ENCODE assay signal across 8 mouse cellular contexts in the genomic region with DNA sequence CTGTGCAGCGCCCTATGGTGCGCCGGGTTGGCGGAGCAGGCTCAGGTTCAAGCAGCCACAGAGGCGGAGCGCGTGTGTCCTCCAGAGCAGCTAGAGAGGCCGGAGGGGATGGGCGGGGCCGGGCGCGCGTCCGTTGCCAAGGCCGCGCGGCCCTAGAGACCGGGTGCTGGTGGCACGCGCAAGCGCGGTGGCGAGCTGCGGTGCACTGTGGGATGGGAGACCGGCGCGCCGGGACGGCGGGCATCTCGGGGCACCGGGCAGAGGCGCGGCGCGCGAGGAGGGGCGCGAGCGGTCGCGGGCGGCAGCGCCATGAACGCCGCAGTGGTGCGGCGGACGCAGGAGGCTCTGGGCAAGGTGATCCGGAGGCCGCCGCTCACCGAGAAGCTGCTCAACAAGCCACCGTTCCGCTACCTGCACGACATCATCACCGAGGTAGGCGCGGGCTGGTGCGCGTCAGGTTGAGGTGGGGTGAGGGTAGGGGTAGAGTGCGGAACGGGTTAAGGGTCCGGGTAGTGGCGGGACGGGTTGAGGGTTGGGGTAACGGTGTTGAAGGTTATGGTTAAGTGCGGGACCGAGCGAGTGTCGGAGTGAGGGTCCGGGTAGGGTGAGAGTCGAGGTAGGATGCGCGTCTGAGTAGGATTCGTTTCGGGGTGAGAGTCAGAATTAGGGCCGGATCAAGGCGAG. TPM values are rescaled to one million over a fixed set of nuclear protein-coding genes. Genes with fewer than 3 reads are reported as not detected.
A peak's percentile ranks its signal among the peaks of the same experiment; 100 is the strongest.
DNase-seq lines count a peak whose midpoint lies in the region; ATAC-seq lines count a peak whose summit lies in the region.

Traf3ip1 (plus strand) TSS at position 191 of the 684 bp plus-strand sequence.

- H3K4me1 ChIP-seq in forebrain, embryonic 10.5 days = peaks cover 40% of the 10 kb centered on the region
- peaks cover 8% of the 10 kb centered on the region for H3K4me1 ChIP-seq in heart, embryonic 16.5 days (ENCODE audit: control insufficient read depth, insufficient read depth, low read length)
- H3K4me1 ChIP-seq in liver, embryonic 15.5 days (replicated peaks) = peaks cover 28% of the 10 kb centered on the region
- peaks cover 16% of the 10 kb centered on the region for H3K4me1 ChIP-seq in neural tube, embryonic 12.5 days

- H3K4me3 ChIP-seq in forebrain, embryonic 10.5 days = peak within 1 kb of the TSS; percentile 86
- peak within 1 kb of the TSS; percentile 82 for H3K4me3 ChIP-seq in heart, embryonic 16.5 days (ENCODE audit: low read length)
- H3K4me3 ChIP-seq in liver, embryonic 15.5 days (replicated peaks) = peak within 1 kb of the TSS; percentile 86
- peak within 1 kb of the TSS; percentile 92 for H3K4me3 ChIP-seq in neural tube, embryonic 12.5 days

- peak within 1 kb of the TSS; percentile 87 for H3K27ac ChIP-seq in forebrain, embryonic 10.5 days
- H3K27ac ChIP-seq in heart, embryonic 16.5 days (ENCODE audit: low read length) = no peak within 1 kb of the TSS
- no peak within 1 kb of the TSS for H3K27ac ChIP-seq in liver, embryonic 15.5 days (replicated peaks)
- no peak within 1 kb of the TSS for H3K27ac ChIP-seq in neural tube, embryonic 12.5 days

- DNase-seq in c-Kit-negative CD71-positive TER-119-positive erythroid progenitor cells, embryonic 14.5 days (ENCODE audit: low read depth, low spot score) = peak; percentile 78
- peak; percentile 92 for DNase-seq in forebrain, embryonic 10.5 days (ENCODE audit: extremely low spot score, low spot score)
- peak; percentile 96 to 98 for DNase-seq in kidney, postnatal 36 days
- peak; percentile 75 for DNase-seq in telencephalon, adult 2 months (ENCODE audit: low read depth, low spot score)

- H3K36me3 ChIP-seq in forebrain, embryonic 10.5 days (replicated peaks) = peaks cover 5% of the 10 kb centered on the region
- H3K36me3 ChIP-seq in heart, embryonic 16.5 days (ENCODE audit: control insufficient read depth, insufficient read depth) = no peaks in the 10 kb centered on the region
- no peaks in the 10 kb centered on the region for H3K36me3 ChIP-seq in liver, embryonic 15.5 days (replicated peaks)
- peaks cover 8% of the 10 kb centered on the region for H3K36me3 ChIP-seq in neural tube, embryonic 12.5 days

- H3K27me3 ChIP-seq in forebrain, embryonic 10.5 days (ENCODE audit: poor library complexity, severe bottlenecking) = peaks cover 13% of the 10 kb centered on the region
- no peaks in the 10 kb centered on the region for H3K27me3 ChIP-seq in heart, embryonic 16.5 days (ENCODE audit: control insufficient read depth, insufficient read depth, low read length)
- H3K27me3 ChIP-seq in liver, embryonic 15.5 days = peaks cover 7% of the 10 kb centered on the region
- H3K27me3 ChIP-seq in neural tube, embryonic 12.5 days (replicated peaks) = no peaks in the 10 kb centered on the region

- no peaks in the 10 kb centered on the region for H3K9me3 ChIP-seq in forebrain, embryonic 10.5 days
- no peaks in the 10 kb centered on the region for H3K9me3 ChIP-seq in heart, embryonic 16.5 days (replicated peaks; ENCODE audit: control insufficient read depth, low read length)
- no peaks in the 10 kb centered on the region for H3K9me3 ChIP-seq in liver, embryonic 15.5 days (replicated peaks)
- no peaks in the 10 kb centered on the region for H3K9me3 ChIP-seq in neural tube, embryonic 12.5 days

- peak; percentile 97 for ATAC-seq in CD4-positive, CD25-positive, alpha-beta regulatory T cell, adult 4 months
- ATAC-seq in heart, embryonic 16.5 days (replicated peaks; ENCODE audit: extremely low read depth, insufficient read depth, low FRiP score) = peak; percentile 98
- peak; percentile 99 for ATAC-seq in liver, embryonic 15.5 days (ENCODE audit: insufficient read depth)
- peak; percentile 96 for ATAC-seq in neural tube, embryonic 12.5 days (ENCODE audit: low FRiP score, low read depth)

- H3K4me2 ChIP-seq in heart, embryonic 16.5 days (ENCODE audit: low read depth, low read length) = peak within 1 kb of the TSS; percentile 96
- peak within 1 kb of the TSS; percentile 91 for H3K4me2 ChIP-seq in liver, embryonic 15.5 days
- peak within 1 kb of the TSS; percentile 93 for H3K4me2 ChIP-seq in neural tube, embryonic 12.5 days (replicated peaks)

- WGBS in forebrain, embryonic 10.5 days = under 1% methylated on average over 79 of the region's 79 CpGs
- under 1% methylated on average over 79 of the region's 79 CpGs for WGBS in heart, embryonic 16.5 days
- under 1% methylated on average over 79 of the region's 79 CpGs for WGBS in liver, embryonic 15.5 days (ENCODE audit: insufficient replicate concordance)
- under 1% methylated on average over 79 of the region's 79 CpGs for WGBS in neural tube, embryonic 12.5 days

- peak within 1 kb of the TSS; percentile 89 for H3K9ac ChIP-seq in heart, embryonic 16.5 days (ENCODE audit: low read length)
- peak within 1 kb of the TSS; percentile 71 for H3K9ac ChIP-seq in liver, embryonic 15.5 days
- H3K9ac ChIP-seq in neural tube, embryonic 12.5 days = peak within 1 kb of the TSS; percentile 88

RNA-seq across cellular contexts. Expression of gene Traf3ip1, which starts in this region (rescaled TPM):
- 1 to 10 TPM; 3.5 to 5.2 TPM for polyA plus RNA-seq in CD4-positive, CD25-positive, alpha-beta regulatory T cell, adult 4 months (2017; shearing (Covaris generic))
- polyA plus RNA-seq in forebrain, embryonic 10.5 days (2016; fragmentation: Nextera tagmentation; extraction: Ambion mirVana) = 13.1 and 13.9 TPM in 2 replicates
- polyA plus RNA-seq in heart, embryonic 16.5 days (2015; fragmentation: Nextera tagmentation; extraction: Ambion mirVana) = 5.5 and 5.7 TPM in 2 replicates
- 1.8 and 2.1 TPM in 2 replicates for polyA plus RNA-seq in liver, embryonic 15.5 days (2015; fragmentation: Nextera tagmentation; extraction: Ambion mirVana)
- polyA plus RNA-seq in neural tube, embryonic 12.5 days (2016; fragmentation: Nextera tagmentation; extraction: Ambion mirVana) = 11.5 and 13.9 TPM in 2 replicates
